Mouse (Mus musculus): ENCODE results near the gene Ice1.

- TF ChIP-seq CHD2 (IDR thresholded peaks at IDR 0.05; ENCODE audit: low read length) (no peak), POLR2A (IDR thresholded peaks at IDR 0.05; ENCODE audit: control insufficient read depth in 1 of 2, insufficient read depth in 1 of 2, low read depth in 1 of 2, low read length in 2 of 2, poor library complexity in 1 of 2) (no peak)
These were observed 14.9 kb downstream of the Ice1 start for GRCm38 (mm10) chr13:70622461-70623057.

Measured in MEL (cell line).